ENCODE assay signal across 15 mouse cellular contexts in the genomic region with DNA sequence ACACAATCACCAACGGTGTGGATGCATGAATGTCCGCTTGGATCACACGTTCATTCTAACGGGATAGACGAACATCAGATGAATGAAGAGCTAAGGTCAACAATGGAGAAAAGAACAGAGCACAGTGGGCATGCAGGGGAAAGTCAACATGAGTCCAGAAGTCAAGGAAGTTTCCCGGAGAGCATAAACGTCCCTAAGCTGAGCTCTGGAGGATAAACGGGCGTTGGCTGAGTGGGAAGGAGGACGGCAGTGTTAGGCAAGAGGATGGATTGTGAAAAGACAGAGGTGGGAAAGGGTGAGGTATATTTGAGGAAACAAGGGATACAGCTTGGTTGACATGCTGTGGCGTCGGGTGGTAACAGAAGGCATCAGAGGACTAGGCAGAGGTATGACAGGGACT. TPM values are rescaled to one million over a fixed set of nuclear protein-coding genes. Genes with fewer than 3 reads are reported as not detected.
"Had no signal": no experiment of that assay in that cellular context is flagged by ENCODE, and none has a peak within 500 bp of the region (broad histone marks: within the 10 kb centered on the region; RNA-seq: fewer than 3 reads in every experiment).

No protein-coding gene starts in this region.

- H3K27ac ChIP-seq: midbrain, embryonic 10.5 days; midbrain, embryonic 12.5 days; neural tube, embryonic 13.5 days had no signal

- H3K4me1 ChIP-seq: midbrain, embryonic 10.5 days; midbrain, embryonic 12.5 days; neural tube, embryonic 13.5 days had no signal

- H3K27me3 ChIP-seq: midbrain, embryonic 12.5 days; neural tube, embryonic 13.5 days had no signal

- H3K9ac ChIP-seq: lung, embryonic 14.5 days; midbrain, embryonic 12.5 days; neural tube, embryonic 13.5 days had no signal

- H3K36me3 ChIP-seq: midbrain, embryonic 10.5 days; midbrain, embryonic 12.5 days; neural tube, embryonic 13.5 days had no signal

- H3K4me2 ChIP-seq: lung, embryonic 14.5 days; midbrain, embryonic 12.5 days; neural tube, embryonic 13.5 days had no signal

- H3K4me3 ChIP-seq: midbrain, embryonic 10.5 days; midbrain, embryonic 12.5 days; myocyte; neural tube, embryonic 13.5 days had no signal

- DNase-seq: lung, adult 18-20 months; lung, embryonic 14.5 days; lung, postnatal 10 days; lung, postnatal 4 days; midbrain, embryonic 14.5 days; spleen, adult 18-20 months; thymus, adult 18-20 months; thymus, postnatal 14 days; thymus, postnatal 36 days had no signal

- ATAC-seq: midbrain, embryonic 16.5 days had no signal

- H3K9me3 ChIP-seq: midbrain, embryonic 12.5 days; neural tube, embryonic 13.5 days had no signal

RNA-seq across cellular contexts. Expression of a gene that starts 0.6 kb away (rescaled TPM):
- total RNA-seq: megakaryocyte-erythroid progenitor cell, adult 5-6 weeks had no signal
